Mouse (Mus musculus) CH12.LX (cell line): ENCODE measurements at regions not wholly inside any gene's neighbourhood (a gene's known extent, or its start where the extent isn't known, plus 50 kb on each side); places are given as distances from the start of the nearest gene placed in this dataset.

ENCODE experiments used
- DNase-seq: peaks from one replicate; pipeline ENCODE4 v3.0.0-alpha.2; 2013; ENCODE audit errors: extremely low read depth
- H3K27ac ChIP-seq: 2 replicates; pipeline ENCODE4 v1.5.1; 2012; ENCODE audit warnings: low read depth, mild to moderate bottlenecking, control low read depth, moderate library complexity; ENCODE audit not compliant: insufficient read depth
- H3K27me3 ChIP-seq: replicated peaks from 2 replicates; pipeline ENCODE3; 2012; ENCODE audit warnings: inconsistent platforms
- H3K36me3 ChIP-seq, 2 experiments: replicated peaks in 1 of 2; 2 replicates each; pipeline versions ENCODE3 to v1.6.1; 2012; ENCODE audit warnings: inconsistent platforms in 1 of 2, low read length in 1 of 2, mild to moderate bottlenecking in 1 of 2, mixed read lengths in 1 of 2, moderate library complexity in 1 of 2; ENCODE audit not compliant: control insufficient read depth in 1 of 2, insufficient read depth in 1 of 2
- H3K4me1 ChIP-seq, 2 experiments: 2 replicates each; pipeline ENCODE4 v1.6.1; 2012; ENCODE audit warnings: inconsistent platforms in 1 of 2, moderate library complexity in 1 of 2; ENCODE audit not compliant: insufficient read depth in 2 of 2, control insufficient read depth in 1 of 2
- H3K4me2 ChIP-seq: 2 replicates; pipeline ENCODE4 v1.6.1; 2012; ENCODE audit warnings: low read depth, mild to moderate bottlenecking, control low read depth; ENCODE audit not compliant: poor library complexity, insufficient read depth, severe bottlenecking
- H3K4me3 ChIP-seq, 3 experiments: fragments of 150-350 bp in 1 of 3; sonication (generic) in 1 of 3; replicated peaks in 1 of 3; 2 replicates each; pipeline versions ENCODE3 to v1.5.1; 2011 to 2012; ENCODE audit warnings: low read depth in 2 of 3, low read length in 2 of 3, mild to moderate bottlenecking in 2 of 3, moderate library complexity in 2 of 3, control low read depth in 1 of 3, improper control_type of control experiment in 1 of 3, inconsistent platforms in 1 of 3, mixed read lengths in 1 of 3; ENCODE audit not compliant: poor library complexity in 1 of 3
- H3K79me2 ChIP-seq: replicated peaks from 2 replicates; pipeline ENCODE4 v1.6.1; 2012; ENCODE audit warnings: mild to moderate bottlenecking, moderate library complexity; ENCODE audit not compliant: control insufficient read depth, poor library complexity, insufficient read depth, severe bottlenecking; ENCODE audit errors: extremely low read depth
- H3K9ac ChIP-seq: 2 replicates; pipeline ENCODE4 v1.6.1; 2012; ENCODE audit warnings: low read depth, mild to moderate bottlenecking, control low read depth, moderate library complexity; ENCODE audit not compliant: insufficient read depth
- H3K9me3 ChIP-seq: replicated peaks from 2 replicates; pipeline ENCODE3; 2012; ENCODE audit warnings: low read length, inconsistent platforms, mixed read lengths
- ELF1 ChIP-seq: IDR thresholded peaks from 2 replicates; pipeline ENCODE4 v1.6.1; 2014; ENCODE audit warnings: low read depth, mild to moderate bottlenecking, inconsistent platforms, low read length, improper control_type of control experiment
- EP300 ChIP-seq: IDR thresholded peaks from 2 replicates; pipeline ENCODE4 v1.6.1; 2011; ENCODE audit warnings: low read length, improper control_type of control experiment
- ETS1 ChIP-seq: conservative IDR thresholded peaks from 2 replicates; pipeline ENCODE4 v1.6.1; 2012; ENCODE audit warnings: low read depth, mild to moderate bottlenecking, inconsistent platforms, low read length, improper control_type of control experiment, moderate library complexity
- JUN ChIP-seq: IDR thresholded peaks from 2 replicates; pipeline ENCODE4 v1.6.1; 2011; ENCODE audit warnings: low read depth, mild to moderate bottlenecking, low read length, improper control_type of control experiment, moderate library complexity; ENCODE audit not compliant: insufficient read depth
- JUND ChIP-seq: conservative IDR thresholded peaks from 2 replicates; pipeline ENCODE4 v1.6.1; 2011; ENCODE audit warnings: low read depth, low read length, improper control_type of control experiment
- MAFK ChIP-seq: IDR thresholded peaks from 2 replicates; pipeline ENCODE4 v1.6.1; 2011; ENCODE audit warnings: low read length, improper control_type of control experiment; ENCODE audit not compliant: insufficient replicate concordance
- MAX ChIP-seq: IDR thresholded peaks from 2 replicates; pipeline ENCODE4 v1.6.1; 2011; ENCODE audit warnings: low read length, improper control_type of control experiment
- MEF2A ChIP-seq: IDR thresholded peaks from 2 replicates; pipeline ENCODE4 v1.6.1; 2014; ENCODE audit warnings: low read depth, mild to moderate bottlenecking, inconsistent platforms, low read length, improper control_type of control experiment, borderline replicate concordance
- MXI1 ChIP-seq: IDR thresholded peaks from 2 replicates; pipeline ENCODE4 v1.6.1; 2011; ENCODE audit warnings: mild to moderate bottlenecking, low read depth, low read length, improper control_type of control experiment
- MYC ChIP-seq: IDR thresholded peaks from 2 replicates; pipeline ENCODE4 v1.6.1; 2011; ENCODE audit warnings: low read depth, mild to moderate bottlenecking, improper control_type of control experiment, low read length
- NRF1 ChIP-seq: IDR thresholded peaks from 2 replicates; pipeline ENCODE4 v1.6.1; 2014; ENCODE audit warnings: low read depth, mild to moderate bottlenecking, inconsistent platforms, low read length, improper control_type of control experiment, moderate library complexity
- PAX5 ChIP-seq: IDR thresholded peaks from 2 replicates; pipeline ENCODE4 v1.6.1; 2012; ENCODE audit warnings: low read length, inconsistent platforms, mixed read lengths
- POLR2A ChIP-seq: IDR thresholded peaks from 2 replicates; pipeline ENCODE4 v1.6.1; 2011; ENCODE audit warnings: low read depth, mild to moderate bottlenecking, improper control_type of control experiment, low read length
- RAD21 ChIP-seq: IDR thresholded peaks from 2 replicates; pipeline ENCODE4 v1.6.1; 2011; ENCODE audit warnings: low read depth, mild to moderate bottlenecking, low read length, improper control_type of control experiment, moderate library complexity
- TCF12 ChIP-seq: IDR thresholded peaks from 2 replicates; pipeline ENCODE4 v1.6.1; 2014; ENCODE audit warnings: low read depth, mild to moderate bottlenecking, inconsistent platforms, low read length, improper control_type of control experiment
- UBTF ChIP-seq: IDR thresholded peaks from 2 replicates; pipeline ENCODE4 v1.6.1; 2012; ENCODE audit warnings: low read depth, mild to moderate bottlenecking, inconsistent platforms, low read length, improper control_type of control experiment, moderate library complexity
- USF2 ChIP-seq: conservative IDR thresholded peaks from 2 replicates; pipeline ENCODE4 v1.6.1; 2011; ENCODE audit warnings: low read depth, low read length, improper control_type of control experiment
- ZMIZ1 ChIP-seq: IDR thresholded peaks from 2 replicates; pipeline ENCODE4 v1.6.1; 2012; ENCODE audit warnings: low read depth, mild to moderate bottlenecking, inconsistent platforms, low read length, improper control_type of control experiment
- ZNF384 ChIP-seq: IDR thresholded peaks from 2 replicates; pipeline ENCODE4 v1.6.1; 2012; ENCODE audit warnings: low read depth, low read length, improper control_type of control experiment, inconsistent platforms
- dilution Hi-C: fragments of 300-500 bp; cut with MboI; formaldehyde crosslinking; loops from 2 replicates; pipeline ENCODE4 v1.14.3; 2020; ENCODE audit warnings: low sequenced_read_pairs; ENCODE audit not compliant: extremely low pct_unique_long_range_greater_than_20kb, extremely low pct_ligation_motif_present
- in situ Hi-C: fragments of 300-500 bp; cut with MboI; formaldehyde crosslinking; loops from 3 replicates; pipeline ENCODE4 v1.14.3; 2019; ENCODE audit warnings: low sequenced_read_pairs, low pct_ligation_motif_present, low pct_unique_long_range_greater_than_20kb, mixed read lengths

GRCm38 (mm10) chr10:126185410-126185809, 219.4 kb downstream of the Lrig3 start:
- no peaks in the 10 kb centered on the region for H3K36me3 ChIP-seq
- dilution Hi-C loops: no loop called here

GRCm38 (mm10) chr10:126186086-126186485, 220.1 kb downstream of the Lrig3 start:
- Histone ChIP-seq H3K9me3 (peaks cover 52% of the 10 kb centered on the region), H3K79me2 (no peaks in the 10 kb centered on the region), H3K4me3 (no peak overlapping the region), H3K4me1 (no peaks in the 10 kb centered on the region), H3K27ac (no peak overlapping the region), H3K9ac (no peak overlapping the region), H3K36me3 (no peaks in the 10 kb centered on the region), H3K4me2 (no peak overlapping the region), H3K27me3 (no peaks in the 10 kb centered on the region)
- dilution Hi-C loops: no loop called here
- no peak for DNase-seq
- in situ Hi-C loops: no loop called here
- TF ChIP-seq NRF1 (no peak), MAX (no peak), RAD21 (no peak), JUN (no peak), MAFK (no peak), MXI1 (no peak)

More at GRCm38 (mm10) chr10:126185410-126185809, 219.4 kb downstream of the Lrig3 start:
- Histone ChIP-seq H3K9me3 (peaks cover 54% of the 10 kb centered on the region), H3K27me3 (no peaks in the 10 kb centered on the region), H3K4me3 (no peak overlapping the region)
- DNase-seq: no peak
- no peak for TF ChIP-seq MAFK
- no peak for TF ChIP-seq USF2
- no peak for TF ChIP-seq ZNF384
- no peak for TF ChIP-seq ELF1
- TF ChIP-seq ZMIZ1: no peak
- no peak for TF ChIP-seq TCF12
- TF ChIP-seq PAX5: no peak
- TF ChIP-seq EP300: no peak
- no peak for TF ChIP-seq MYC
- no peak for TF ChIP-seq JUND
- no peak for TF ChIP-seq MEF2A
- no peak for TF ChIP-seq UBTF
- TF ChIP-seq POLR2A: no peak
- TF ChIP-seq ETS1: no peak
- TF ChIP-seq, all 38 proteins: peak for 0
- in situ Hi-C loops: no loop called here
- Histone ChIP-seq H3K9ac (no peak overlapping the region), H3K79me2 (no peaks in the 10 kb centered on the region), H3K4me2 (no peak overlapping the region), H3K27ac (no peak overlapping the region), H3K4me1 (no peaks in the 10 kb centered on the region)
